8 mouse cellular contexts compared by ENCODE assay signal in genomic region chr14:7997255-7997696, GRCm38 (mm10). TPM values are rescaled to one million over a fixed set of nuclear protein-coding genes. Genes with fewer than 3 reads are reported as not detected.
DNase-seq lines count a peak whose midpoint lies in the region; ATAC-seq lines count a peak whose summit lies in the region.

No protein-coding gene starts in this region.

- peak; percentile 69; the same call in 1 of the 2 replicates for ATAC-seq in hindbrain, embryonic 14.5 days (ENCODE audit: low FRiP score)

- peak overlapping the region; percentile 47 for H3K4me2 ChIP-seq in hindbrain, embryonic 14.5 days (replicated peaks)

- H3K9me3 ChIP-seq in hindbrain, embryonic 14.5 days (ENCODE audit: control insufficient read depth, low read length): no peaks in the 10 kb centered on the region

- H3K9ac ChIP-seq in hindbrain, embryonic 14.5 days: peak overlapping the region; percentile 34; the same call in 1 of the 2 replicates

- no peaks in the 10 kb centered on the region for H3K4me1 ChIP-seq in hindbrain, embryonic 14.5 days (replicated peaks; ENCODE audit: control insufficient read depth, insufficient read depth, low read length)

- WGBS in hindbrain, embryonic 14.5 days: 3% methylated on average over 15 of the region's 15 CpGs

- no peaks in the 10 kb centered on the region for H3K36me3 ChIP-seq in hindbrain, embryonic 14.5 days (replicated peaks; ENCODE audit: control insufficient read depth, insufficient read depth)

- no peak overlapping the region for H3K27ac ChIP-seq in hindbrain, embryonic 14.5 days

- DNase-seq in R1 (ENCODE audit: low read depth, low spot score): peak; percentile 91
- DNase-seq in cerebellum, postnatal 14 days: peak; percentile 93 to 97
- peak; percentile 89 to 91 for DNase-seq in frontal cortex, postnatal 25 days (ENCODE audit: low spot score in 2 of 2)
- DNase-seq in hindbrain, embryonic 14.5 days (ENCODE audit: low spot score): peak; percentile 83
- DNase-seq in layer of hippocampus, postnatal 25 days (ENCODE audit: extremely low spot score in 1 of 2, low spot score in 1 of 2): peak; percentile 88 to 96
- peak; percentile 91 for DNase-seq in lung, postnatal 14 days
- peak; percentile 71 for DNase-seq in retina, adult 2 months (ENCODE audit: low read depth, low spot score)
- DNase-seq in thymus, postnatal 25 days: peak; percentile 93

- 0 out of 2 replicates have a peak overlapping the region, but pooled peaks have one; percentile 7 for H3K4me3 ChIP-seq in hindbrain, embryonic 14.5 days (replicated peaks; ENCODE audit: low read length)

- H3K27me3 ChIP-seq in hindbrain, embryonic 14.5 days (ENCODE audit: control insufficient read depth, insufficient read depth, low read length): peaks cover 32% of the 10 kb centered on the region

RNA-seq across cellular contexts. Expression of gene Dnase1l3, which starts 2.9 kb away (rescaled TPM):
- polyA plus RNA-seq in hindbrain, embryonic 14.5 days (2014; fragmentation: Nextera tagmentation; extraction: Ambion mirVana): 0.09 TPM in 1 of 2 replicates, not detected in the other
- total RNA-seq in layer of hippocampus, postnatal 25 days (2021): under 1 TPM in 1 of 2 experiments, not detected in 1; 0.07 TPM

RNA-seq across cellular contexts. Expression of gene Abhd6, which starts 5.4 kb away (rescaled TPM):
- polyA plus RNA-seq in hindbrain, embryonic 14.5 days (2014; fragmentation: Nextera tagmentation; extraction: Ambion mirVana): 35.7 and 37.0 TPM in 2 replicates
- 10 to 100 TPM; 70.1 to 78.5 TPM for total RNA-seq in layer of hippocampus, postnatal 25 days (2021)

RNA-seq across cellular contexts. Expression of gene Gm45521, which starts 40.2 kb away (rescaled TPM):
- polyA plus RNA-seq in hindbrain, embryonic 14.5 days (2014; fragmentation: Nextera tagmentation; extraction: Ambion mirVana): 0.44 and 0.51 TPM in 2 replicates
- total RNA-seq in layer of hippocampus, postnatal 25 days (2021): not detected
